Mouse (Mus musculus) mammary gland, adult 2 months (tissue): ENCODE data around the gene Eci3. TPM values are rescaled to one million over a fixed set of nuclear protein-coding genes. Genes with fewer than 3 reads are reported as not detected.

Source experiments
- polyA plus RNA-seq: library from polyadenylated mRNA; depleted of rRNA; stranded (reverse); fragments of >200 nt; gene quantifications from 2 replicates; pipeline ENCODE4 v1.2.3, GENCODE M21; 2012; ENCODE audit warnings: low replicate concordance; rRNA removed

Eci3 gene
- 1.9 and 5.5 TPM in 2 replicates for polyA plus RNA-seq

GRCm38 (mm10) chr13:34963511-34964397, at the start of gene Eci3:
TSS of gene Eci3 (minus strand) at chr13:34963810.

GRCm38 (mm10) chr13:34924210-34924609, 39.4 kb downstream of the Eci3 start, which contains the start of the genes Fam217a and 4933417A18Rik:
TSS of gene Fam217a (minus strand) at chr13:34924310.
TSS of gene 4933417A18Rik (plus strand) at chr13:34924409.

Other genes with a start within 250 kb of the Eci3 start
- gene Fam50b, start 229.0 kb downstream of the Eci3 start, polyA plus RNA-seq, result 0.13 and 0.24 TPM in 2 replicates
- gene Prpf4b, start 88.5 kb downstream of the Eci3 start, polyA plus RNA-seq, result 6.6 and 19.8 TPM in 2 replicates
- 0.32 and 0.61 TPM in 2 replicates for gene Fam217a, start 39.5 kb downstream of the Eci3 start, polyA plus RNA-seq
- not detected in 2 replicates for gene 4933417A18Rik, start 39.4 kb downstream of the Eci3 start, polyA plus RNA-seq
- gene Eci2, start 63.3 kb upstream of the Eci3 start, polyA plus RNA-seq, result 37.5 and 99.3 TPM in 2 replicates